Mouse (Mus musculus): ENCODE data around the gene A930018P22Rik.
"Not testable (repeated sequence)": the region's sequence is repeated elsewhere in the genome, so short reads cannot be mapped to it uniquely, and the experiment has no call there.

DNA sequence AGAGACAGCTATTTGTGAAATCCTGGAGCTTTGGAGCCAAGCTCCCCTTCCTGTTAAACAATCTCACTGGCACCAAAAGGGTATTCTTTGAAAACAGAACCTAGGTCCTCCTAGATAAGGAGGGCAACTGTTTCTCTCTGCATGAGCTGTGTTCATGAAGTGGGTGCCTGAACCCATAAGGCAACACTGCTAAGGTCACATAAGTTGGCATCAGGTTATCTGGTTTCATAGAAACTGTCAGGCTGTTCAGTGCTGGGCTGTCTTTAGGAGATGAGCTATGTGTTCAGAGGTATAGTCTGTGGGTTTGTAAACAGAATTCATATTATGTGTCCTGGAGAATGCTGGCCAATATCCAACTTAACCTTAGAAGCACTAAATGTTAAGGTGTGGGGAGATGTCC lies 5.4 kb upstream of the A930018P22Rik start:
- TF ChIP-seq CTCF (IDR thresholded peaks at IDR 0.05; ENCODE audit: extremely low read depth, insufficient read length, insufficient replicate concordance, low read depth, low read length); POLR2A (IDR thresholded peaks at IDR 0.05; ENCODE audit: low read depth, low read length): not testable (repeated sequence)
